Mouse (Mus musculus) brain, embryonic 14.5 days (tissue): Measurements from ENCODE around the gene Sgpl1.

Experiments used
- CTCF ChIP-seq: fragments of 200-500 bp; IDR thresholded peaks from 2 replicates; pipeline ENCODE4 v1.5.1; 2012; ENCODE audit warnings: inconsistent platforms, mild to moderate bottlenecking, moderate library complexity, borderline replicate concordance; ENCODE audit not compliant: insufficient read depth, insufficient read length; ENCODE audit errors: extremely low read depth
- POLR2A ChIP-seq: fragments of 200-500 bp; IDR thresholded peaks from 2 replicates; pipeline ENCODE4 v1.6.1; 2012; ENCODE audit warnings: mild to moderate bottlenecking, inconsistent platforms, borderline replicate concordance; ENCODE audit not compliant: poor library complexity, insufficient read depth, insufficient read length, severe bottlenecking; ENCODE audit errors: extremely low read depth

- TF ChIP-seq POLR2A (no peak), CTCF (no peak)
Observed at GRCm38 (mm10) chr10:61137567-61137966, 9.9 kb downstream of the Sgpl1 start.
